Mouse (Mus musculus): Measurements from ENCODE around the gene Atp2a3. TPM values are rescaled to one million over a fixed set of nuclear protein-coding genes. Genes with fewer than 3 reads are reported as not detected.

Atp2a3 gene
- polyA plus RNA-seq, 1 experiment, result 281 TPM

- Histone ChIP-seq H3K27ac (ENCODE audit: control insufficient read depth, insufficient read depth, low read depth, low read length, poor library complexity) (peak overlapping the region; percentile 30; the same call in 1 of the 2 replicates), H3K4me3 (replicated peaks; ENCODE audit: control insufficient read depth, low read depth, low read length) (no peak overlapping the region), H3K4me1 (ENCODE audit: control insufficient read depth, insufficient read depth, low read length) (no peaks in the 10 kb centered on the region; the same call in 1 of the 2 replicates)
- 58% methylated on average over 5 of the region's 5 CpGs for WGBS
- TF ChIP-seq CTCF (IDR thresholded peaks at IDR 0.05; ENCODE audit: control insufficient read depth, insufficient read depth, low read length) (no peak), POLR2A (IDR thresholded peaks at IDR 0.05; ENCODE audit: borderline replicate concordance, control insufficient read depth, low read depth, low read length) (no peak)
Measured at GRCm38 (mm10) chr11:72987234-72987633, 26.3 kb downstream of the Atp2a3 start.

- TF ChIP-seq CTCF (IDR thresholded peaks at IDR 0.05; ENCODE audit: control insufficient read depth, insufficient read depth, low read length) (no peak), POLR2A (IDR thresholded peaks at IDR 0.05; ENCODE audit: borderline replicate concordance, control insufficient read depth, low read depth, low read length) (no peak)
- Histone ChIP-seq H3K27ac (ENCODE audit: control insufficient read depth, insufficient read depth, low read depth, low read length, poor library complexity) (no peak overlapping the region), H3K4me3 (replicated peaks; ENCODE audit: control insufficient read depth, low read depth, low read length) (no peak overlapping the region), H3K4me1 (ENCODE audit: control insufficient read depth, insufficient read depth, low read length) (no peaks in the 10 kb centered on the region; the same call in 1 of the 2 replicates)
- 43% methylated on average over 5 of the region's 5 CpGs for WGBS
Measured at GRCm38 (mm10) chr11:72987807-72988206, 26.8 kb downstream of the Atp2a3 start.

- Histone ChIP-seq H3K4me1 (ENCODE audit: control insufficient read depth, insufficient read depth, low read length) (no peaks in the 10 kb centered on the region; the same call in 1 of the 2 replicates), H3K4me3 (replicated peaks; ENCODE audit: control insufficient read depth, low read depth, low read length) (no peak overlapping the region), H3K27ac (ENCODE audit: control insufficient read depth, insufficient read depth, low read depth, low read length, poor library complexity) (no peak overlapping the region)
- 48% methylated on average over 6 of the region's 6 CpGs for whole genome bisulfite sequencing
- TF ChIP-seq CTCF (IDR thresholded peaks at IDR 0.05; ENCODE audit: control insufficient read depth, insufficient read depth, low read length) (no peak), POLR2A (IDR thresholded peaks at IDR 0.05; ENCODE audit: borderline replicate concordance, control insufficient read depth, low read depth, low read length) (no peak)
Measured at GRCm38 (mm10) chr11:72989044-72989443, 28.1 kb downstream of the Atp2a3 start.

- Histone ChIP-seq H3K4me3 (replicated peaks; ENCODE audit: control insufficient read depth, low read depth, low read length) (no peak overlapping the region), H3K27ac (ENCODE audit: control insufficient read depth, insufficient read depth, low read depth, low read length, poor library complexity) (no peak overlapping the region), H3K4me1 (ENCODE audit: control insufficient read depth, insufficient read depth, low read length) (peaks cover 2% of the 10 kb centered on the region; the same call in 1 of the 2 replicates)
- 81% methylated on average over 9 of the region's 9 CpGs for WGBS
- TF ChIP-seq CTCF (IDR thresholded peaks at IDR 0.05; ENCODE audit: control insufficient read depth, insufficient read depth, low read length) (no peak), POLR2A (IDR thresholded peaks at IDR 0.05; ENCODE audit: borderline replicate concordance, control insufficient read depth, low read depth, low read length) (no peak)
Measured at GRCm38 (mm10) chr11:72990688-72991087, 29.7 kb downstream of the Atp2a3 start.

- Histone ChIP-seq H3K4me3 (replicated peaks; ENCODE audit: control insufficient read depth, low read depth, low read length) (no peak overlapping the region), H3K4me1 (ENCODE audit: control insufficient read depth, insufficient read depth, low read length) (peaks cover 2% of the 10 kb centered on the region; the same call in 1 of the 2 replicates), H3K27ac (ENCODE audit: control insufficient read depth, insufficient read depth, low read depth, low read length, poor library complexity) (no peak overlapping the region)
- TF ChIP-seq POLR2A (IDR thresholded peaks at IDR 0.05; ENCODE audit: borderline replicate concordance, control insufficient read depth, low read depth, low read length), result no peak
- TF ChIP-seq CTCF (IDR thresholded peaks at IDR 0.05; ENCODE audit: control insufficient read depth, insufficient read depth, low read length), result no peak
- WGBS, result 87% methylated on average over 9 of the region's 9 CpGs
Measured at GRCm38 (mm10) chr11:72991961-72992360, 31.0 kb downstream of the Atp2a3 start.

GRCm38 (mm10) chr11:72996346-72996745 lies 35.4 kb downstream of the Atp2a3 start:
- 85% methylated on average over 6 of the region's 6 CpGs for WGBS
- peaks cover 9% of the 10 kb centered on the region for H3K4me1 ChIP-seq (ENCODE audit: control insufficient read depth, insufficient read depth, low read length)
- H3K27ac ChIP-seq (ENCODE audit: control insufficient read depth, insufficient read depth, low read depth, low read length, poor library complexity), result no peak overlapping the region
- no peak for TF ChIP-seq CTCF (IDR thresholded peaks at IDR 0.05; ENCODE audit: control insufficient read depth, insufficient read depth, low read length)
- no peak for TF ChIP-seq POLR2A (IDR thresholded peaks at IDR 0.05; ENCODE audit: borderline replicate concordance, control insufficient read depth, low read depth, low read length)
- no peak overlapping the region for H3K4me3 ChIP-seq (replicated peaks; ENCODE audit: control insufficient read depth, low read depth, low read length)

- TF ChIP-seq CTCF (IDR thresholded peaks at IDR 0.05; ENCODE audit: control insufficient read depth, insufficient read depth, low read length), result no peak
- TF ChIP-seq POLR2A (IDR thresholded peaks at IDR 0.05; ENCODE audit: borderline replicate concordance, control insufficient read depth, low read depth, low read length), result no peak
- 82% methylated on average over 2 of the region's 2 CpGs for WGBS
- Histone ChIP-seq H3K4me1 (ENCODE audit: control insufficient read depth, insufficient read depth, low read length) (peaks cover 9% of the 10 kb centered on the region), H3K4me3 (replicated peaks; ENCODE audit: control insufficient read depth, low read depth, low read length) (no peak overlapping the region), H3K27ac (ENCODE audit: control insufficient read depth, insufficient read depth, low read depth, low read length, poor library complexity) (no peak overlapping the region)
Measured at GRCm38 (mm10) chr11:72996781-72997180, 35.8 kb downstream of the Atp2a3 start.

- Histone ChIP-seq H3K4me1 (ENCODE audit: control insufficient read depth, insufficient read depth, low read length) (peaks cover 9% of the 10 kb centered on the region), H3K27ac (ENCODE audit: control insufficient read depth, insufficient read depth, low read depth, low read length, poor library complexity) (peak overlapping the region; percentile 15), H3K4me3 (replicated peaks; ENCODE audit: control insufficient read depth, low read depth, low read length) (no peak overlapping the region)
- WGBS, result 34% methylated on average over 13 of the region's 13 CpGs
- TF ChIP-seq POLR2A (IDR thresholded peaks at IDR 0.05; ENCODE audit: borderline replicate concordance, control insufficient read depth, low read depth, low read length), result no peak
- TF ChIP-seq CTCF (IDR thresholded peaks at IDR 0.05; ENCODE audit: control insufficient read depth, insufficient read depth, low read length), result no peak
Measured at GRCm38 (mm10) chr11:72997529-72998326, 36.8 kb downstream of the Atp2a3 start.
